Mouse (Mus musculus) kidney, adult 11 months (tissue): ENCODE results near the gene Slc25a45.

Experiments used
- DNase-seq: peaks from one replicate; pipeline ENCODE4 v3.0.0; 2022

The Slc25a45 gene

GRCm38 (mm10) chr19:5893282-5894001 is 15.8 kb downstream of the Slc25a45 start:
- DNase-seq: no peak

GRCm38 (mm10) chr19:5894002-5894678 is 16.5 kb downstream of the Slc25a45 start, which contains the start of gene Tigd3:
Tigd3 (minus strand) TSS chr19:5894149.
- peak; percentile 92 for DNase-seq

GRCm38 (mm10) chr19:5907275-5907674 is 29.7 kb downstream of the Slc25a45 start:
- DNase-seq: no peak

GRCm38 (mm10) chr19:5910221-5910620 is 32.6 kb downstream of the Slc25a45 start:
- no peak for DNase-seq

DNA sequence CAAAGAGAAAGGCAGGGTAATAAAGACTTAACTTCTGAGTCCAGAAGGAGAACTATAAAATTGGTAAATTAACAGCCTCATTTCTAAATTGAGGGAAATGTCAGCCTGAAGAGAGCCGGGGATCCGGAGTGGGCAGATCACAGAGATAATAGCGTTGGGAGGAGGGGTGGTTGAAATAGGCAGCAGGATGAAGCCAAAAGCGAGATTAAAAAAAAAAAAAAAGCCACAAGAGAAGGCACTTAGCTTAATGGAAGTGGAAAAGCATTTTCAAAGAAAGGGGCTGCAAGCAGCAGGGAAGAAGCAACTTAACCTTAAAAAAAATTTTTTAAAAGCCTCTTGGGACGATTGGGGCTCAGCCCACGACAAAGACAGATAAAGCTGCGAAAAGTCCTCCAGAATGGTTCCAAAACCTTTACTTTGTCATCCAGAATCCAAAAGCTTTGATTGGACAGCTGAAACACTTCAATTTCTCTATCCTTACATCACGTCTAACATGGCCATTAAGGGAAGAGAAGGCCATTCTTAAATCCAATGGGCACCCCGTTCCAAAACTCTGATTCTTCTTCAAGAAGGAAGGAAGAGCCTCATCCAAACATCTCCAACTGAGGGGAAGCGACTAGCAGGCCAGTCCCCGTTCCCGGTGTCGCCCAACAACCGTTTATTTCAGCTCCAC is 34.0 kb downstream of the Slc25a45 start:
- no peak for DNase-seq

DNA sequence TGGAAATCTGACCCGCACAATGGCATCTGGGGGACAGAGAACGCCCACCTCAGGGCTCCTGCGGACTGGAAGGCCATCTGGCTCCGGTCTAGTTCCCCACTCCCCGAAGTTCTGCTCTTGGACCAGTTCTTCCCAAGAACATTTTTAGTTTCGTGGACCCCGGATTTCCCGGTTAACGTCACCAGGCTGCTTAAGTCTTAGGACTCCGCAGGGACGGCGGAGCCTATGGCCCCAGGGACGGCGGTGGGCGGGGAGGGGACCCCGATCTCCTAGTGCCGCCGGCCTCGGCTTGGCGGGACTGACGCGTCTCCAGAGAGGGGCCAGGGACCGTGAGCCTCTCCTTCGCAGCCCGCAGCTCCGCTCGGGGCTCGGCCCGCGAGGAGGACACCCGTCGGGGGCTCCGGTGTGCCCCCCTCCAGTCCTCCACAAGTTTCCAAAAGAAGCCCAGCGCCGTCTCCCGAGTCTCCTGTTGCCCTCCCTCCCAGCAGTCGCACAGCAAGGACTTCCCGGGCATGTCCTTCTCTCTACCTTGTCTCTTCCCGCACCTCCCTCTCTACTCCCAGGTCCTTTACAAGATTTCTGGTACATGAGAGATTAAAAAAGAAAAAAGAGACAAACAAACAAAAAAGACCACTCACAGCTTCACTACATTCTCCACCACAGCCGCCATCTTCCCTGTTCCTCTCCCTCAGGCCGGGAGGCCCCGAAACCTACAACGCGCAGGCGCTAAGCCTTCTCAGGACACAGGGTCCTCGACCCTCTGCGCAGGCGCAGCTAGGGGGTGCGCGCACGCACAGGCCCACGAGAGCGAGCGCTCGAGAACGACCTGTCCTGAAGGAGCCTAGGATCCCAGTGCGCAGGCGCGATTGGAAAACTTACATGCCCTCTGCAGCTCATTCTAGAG is 34.7 kb downstream of the Slc25a45 start:
- DNase-seq: peak; percentile 99

GRCm38 (mm10) chr19:5913007-5913719 is 35.6 kb downstream of the Slc25a45 start, which contains the start of gene Dpf2:
Dpf2 (minus strand) TSS chr19:5913010.
- no peak for DNase-seq

GRCm38 (mm10) chr19:5921715-5922114 is 44.1 kb downstream of the Slc25a45 start:
- peak; percentile 62 for DNase-seq

GRCm38 (mm10) chr19:5922119-5922942 is 44.7 kb downstream of the Slc25a45 start:
- DNase-seq: no peak

GRCm38 (mm10) chr19:5922963-5923362 is 45.4 kb downstream of the Slc25a45 start:
- no peak for DNase-seq

GRCm38 (mm10) chr19:5923990-5924712 is 46.5 kb downstream of the Slc25a45 start:
- peak; percentile 84 for DNase-seq

DNA sequence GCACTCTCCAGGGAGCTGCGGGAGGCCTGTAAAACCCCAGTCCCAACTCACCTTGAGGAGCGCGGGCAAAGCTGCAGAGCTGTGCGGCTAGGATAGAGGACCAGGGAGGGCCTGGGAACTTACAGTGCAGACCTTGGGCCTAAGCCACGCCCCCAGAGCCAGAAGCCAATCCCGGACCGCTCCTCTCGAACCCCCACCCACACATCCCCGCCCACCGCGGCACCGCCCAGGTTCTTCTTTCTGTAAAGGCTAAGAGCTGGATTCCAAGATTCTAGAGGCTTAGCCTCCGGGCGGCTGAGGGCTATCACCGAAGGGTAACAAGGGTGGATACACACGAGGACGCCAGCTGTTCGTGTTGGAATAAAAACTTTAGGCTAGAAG is 47.1 kb downstream of the Slc25a45 start, which contains the start of gene Cdc42ep2:
Cdc42ep2 (minus strand) TSS at position 104 of the 381 bp plus-strand sequence.
- peak; percentile 95 for DNase-seq

GRCm38 (mm10) chr19:5925311-5925855 is 47.8 kb downstream of the Slc25a45 start:
- no peak for DNase-seq

DNA sequence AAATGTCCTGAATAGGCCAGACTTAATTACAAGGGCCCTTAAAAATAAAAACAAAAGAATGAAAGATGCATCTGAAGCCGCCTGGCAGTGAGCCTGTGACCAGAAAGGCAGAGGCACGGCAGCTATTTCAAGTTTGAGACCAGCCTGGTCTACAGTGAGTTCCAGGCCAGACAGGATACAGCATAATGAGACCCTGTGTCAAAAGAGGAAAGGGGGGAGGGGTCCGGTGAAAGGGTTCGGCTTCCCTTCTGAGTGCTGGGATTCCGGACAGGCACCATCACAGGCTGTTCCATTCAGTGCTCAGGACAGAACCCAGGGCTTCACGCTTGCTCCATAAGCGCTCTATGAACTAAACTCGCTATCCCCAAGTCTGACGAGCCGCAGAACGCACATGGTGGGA is 49.4 kb downstream of the Slc25a45 start:
- DNase-seq: no peak

- no peak for DNase-seq
These were observed 49.9 kb downstream of the Slc25a45 start for GRCm38 (mm10) chr19:5927532-5927931.

- no peak for DNase-seq
These were observed 50.5 kb downstream of the Slc25a45 start for GRCm38 (mm10) chr19:5928104-5928503.

GRCm38 (mm10) chr19:5928546-5928945 is 50.9 kb downstream of the Slc25a45 start:
- DNase-seq: no peak

DNA sequence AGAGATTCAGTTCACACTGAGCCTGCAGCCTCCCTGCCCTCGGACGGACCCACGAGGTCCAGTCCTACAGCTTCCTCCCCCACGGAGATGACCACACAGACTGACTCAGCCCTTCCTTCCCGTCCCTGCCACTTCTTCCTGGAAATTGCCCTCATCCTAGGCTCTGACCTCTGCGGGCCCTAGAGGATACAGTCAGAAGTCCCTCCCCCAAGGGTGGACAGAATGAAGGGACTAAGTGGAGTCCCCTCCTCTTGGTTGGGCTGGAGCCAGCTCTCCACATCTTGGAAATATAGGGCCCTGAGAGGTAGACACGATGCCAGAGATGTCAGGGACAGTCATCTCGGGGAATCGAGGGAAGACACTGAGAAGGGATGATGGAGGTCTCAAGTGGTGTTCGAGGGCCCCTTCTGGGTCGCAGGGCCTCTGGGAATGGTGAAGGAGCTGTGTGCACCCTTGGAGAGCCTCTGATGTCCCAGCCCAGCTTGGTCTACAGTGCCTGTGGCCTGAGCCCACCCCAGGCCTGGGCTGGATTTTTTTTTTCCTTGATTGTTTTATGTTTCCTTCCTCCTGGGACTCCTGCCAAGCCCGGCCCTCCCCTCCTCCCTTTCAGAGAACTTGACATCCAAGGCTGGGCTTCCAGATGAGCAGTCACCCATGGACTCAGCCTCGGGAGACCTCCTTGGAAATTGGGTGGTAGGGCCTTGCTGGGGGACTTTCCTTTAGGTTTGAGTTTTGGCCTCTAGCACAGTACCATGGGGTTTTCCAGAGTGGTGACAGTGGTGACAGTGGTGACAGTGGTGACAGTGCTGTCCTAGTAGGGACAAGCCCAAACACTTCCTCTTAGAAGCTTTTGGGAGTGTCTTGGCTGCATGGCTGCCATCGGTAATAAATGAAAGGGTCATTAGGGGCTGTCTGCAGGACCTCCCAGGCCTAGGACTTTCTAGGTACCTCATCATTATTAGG is 52.3 kb downstream of the Slc25a45 start:
- DNase-seq: peak; percentile 80

GRCm38 (mm10) chr19:5935266-5935665 is 57.7 kb downstream of the Slc25a45 start:
- no peak for DNase-seq
